ENCODE assay signal across 19 mouse cellular contexts in the genomic region with DNA sequence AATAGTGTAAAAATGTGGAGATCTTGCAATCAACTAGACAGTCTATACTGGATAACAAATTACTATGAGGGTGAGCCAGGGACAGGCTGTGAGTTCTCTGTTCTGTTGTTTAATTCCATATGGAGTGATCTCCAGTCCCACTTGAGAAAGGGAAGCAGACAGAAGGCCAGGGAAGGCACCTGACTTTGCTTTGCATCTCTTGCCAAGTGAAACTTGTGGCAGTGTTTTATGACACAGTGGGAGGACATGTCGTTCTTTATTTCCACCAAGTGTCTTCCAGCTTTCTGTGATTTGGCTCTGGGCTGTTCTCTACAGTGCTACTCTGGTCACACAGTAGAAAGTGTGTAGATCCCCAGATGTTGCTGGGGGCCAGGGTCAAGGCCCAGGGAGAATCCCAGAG.
DNase-seq lines count a peak whose midpoint lies in the region; TF ChIP-seq lines count a peak whose summit lies in the region.
"Had no signal": no experiment of that assay in that cellular context is flagged by ENCODE, and none has a peak within 500 bp of the region (broad histone marks: within the 10 kb centered on the region; RNA-seq: fewer than 3 reads in every experiment).

No protein-coding gene starts in this region.

- H3K4me3 ChIP-seq in layer of hippocampus, adult 2 months = no peak overlapping the region
- H3K4me3 ChIP-seq: forebrain, embryonic 12.5 days; hindbrain, embryonic 15.5 days; lung, embryonic 15.5 days; midbrain, embryonic 13.5 days; neural tube, embryonic 13.5 days had no signal

- H3K27ac ChIP-seq in layer of hippocampus, adult 2 months = peak overlapping the region; percentile 64
- H3K27ac ChIP-seq: forebrain, embryonic 12.5 days; hindbrain, embryonic 15.5 days; liver, embryonic 14.5 days; lung, embryonic 15.5 days; macrophage; midbrain, embryonic 13.5 days; neural tube, embryonic 13.5 days had no signal

- DNase-seq in gastrocnemius, adult 18-20 months (ENCODE audit: low spot score) = peak; percentile 21
- DNase-seq in gastrocnemius, postnatal 14 days = no peak
- DNase-seq in layer of hippocampus, adult 2 months (ENCODE audit: low spot score in 2 of 2) = peak; percentile 18 to 32
- no peak for DNase-seq in layer of hippocampus, postnatal 10 days (ENCODE audit: low spot score in 2 of 2)
- DNase-seq in cerebellum, adult 8-10 months = peak; percentile 31
- peak; percentile 58 for DNase-seq in layer of hippocampus, adult 9-11 months
- DNase-seq in left cerebral cortex, adult 11 months (ENCODE audit: low spot score) = no peak
- no peak for DNase-seq in embryo, embryonic 10 days (ENCODE audit: low spot score)
- DNase-seq: B cell, adult 2 months; gastrocnemius, postnatal 36 days; heart, postnatal 14 days; thymus, postnatal 25 days had no signal

- no peak for TF ChIP-seq CTCF in layer of hippocampus, adult 2 months (conservative IDR thresholded peaks at IDR 0.05)

- intact Hi-C loops in gastrocnemius, postnatal 14 days (cut with DNase I; ENCODE audit: low total_unique reads) = no loop called here

Comparison
In these comparisons a context has a peak if more than half of its experiments do, and no peak if none do; other contexts are left out.
1. DNase-seq: peak in gastrocnemius, adult 18-20 months (single experiment), layer of hippocampus, adult 2 months (2 of 2), cerebellum, adult 8-10 months (single experiment) and layer of hippocampus, adult 9-11 months (single experiment); none in gastrocnemius, postnatal 14 days (single experiment), layer of hippocampus, postnatal 10 days (0 of 2), left cerebral cortex, adult 11 months (single experiment) and embryo, embryonic 10 days (single experiment).